Mouse (Mus musculus) layer of hippocampus, adult 11-12 months (tissue): ENCODE data around the gene Abca1.

Source experiments
- DNase-seq: peaks from one replicate; pipeline ENCODE4 v3.0.0; 2022; ENCODE audit warnings: low spot score

Gene Abca1

GRCm38 (mm10) chr4:53159767-53160166 is at the start of gene Abca1:
Gene Abca1 (minus strand): TSS chr4:53159895.
- DNase-seq = peak; percentile 93

GRCm38 (mm10) chr4:53204482-53204881 is 44.8 kb upstream of the Abca1 start:
- no peak for DNase-seq

- DNase-seq = peak; percentile 40
These were observed 44.1 kb upstream of the Abca1 start for GRCm38 (mm10) chr4:53203595-53204400.

- DNase-seq = no peak
These were observed 40.6 kb upstream of the Abca1 start for GRCm38 (mm10) chr4:53200276-53200675.

GRCm38 (mm10) chr4:53197842-53198241 is 38.1 kb upstream of the Abca1 start:
- DNase-seq = no peak

- DNase-seq = peak; percentile 93
These were observed 36.5 kb upstream of the Abca1 start for GRCm38 (mm10) chr4:53196058-53196771.

GRCm38 (mm10) chr4:53187071-53187470 is 27.4 kb upstream of the Abca1 start:
- DNase-seq = peak; percentile 47

GRCm38 (mm10) chr4:53186573-53186972 is 26.9 kb upstream of the Abca1 start:
- DNase-seq = no peak

- no peak for DNase-seq
These were observed 26.4 kb upstream of the Abca1 start for GRCm38 (mm10) chr4:53186141-53186540.

- DNase-seq = no peak
These were observed 21.8 kb upstream of the Abca1 start for GRCm38 (mm10) chr4:53181479-53181878.

GRCm38 (mm10) chr4:53179308-53179820 is 19.7 kb upstream of the Abca1 start:
- no peak for DNase-seq

- no peak for DNase-seq
These were observed 18.8 kb upstream of the Abca1 start for GRCm38 (mm10) chr4:53178489-53178888.

- DNase-seq = no peak
These were observed 18.0 kb upstream of the Abca1 start for GRCm38 (mm10) chr4:53177696-53178095.

- no peak for DNase-seq
These were observed 15.2 kb upstream of the Abca1 start for GRCm38 (mm10) chr4:53174906-53175305.

- DNase-seq = no peak
These were observed 10.7 kb upstream of the Abca1 start for GRCm38 (mm10) chr4:53170403-53170802.

- no peak for DNase-seq
These were observed 5.5 kb upstream of the Abca1 start for GRCm38 (mm10) chr4:53165231-53165630.

- no peak for DNase-seq
These were observed 519 bp downstream of the Abca1 start for GRCm38 (mm10) chr4:53159176-53159575.

- peak; percentile 84 for DNase-seq
These were observed 1.1 kb downstream of the Abca1 start for GRCm38 (mm10) chr4:53158634-53159033.

- DNase-seq = no peak
These were observed 4.2 kb downstream of the Abca1 start for GRCm38 (mm10) chr4:53155471-53155870.

- DNase-seq = no peak
These were observed 6.0 kb downstream of the Abca1 start for GRCm38 (mm10) chr4:53153711-53154110.

GRCm38 (mm10) chr4:53153061-53153460 is 6.6 kb downstream of the Abca1 start:
- DNase-seq = no peak

- DNase-seq = no peak
These were observed 7.0 kb downstream of the Abca1 start for GRCm38 (mm10) chr4:53152655-53153054.

- DNase-seq = no peak
These were observed 9.2 kb downstream of the Abca1 start for GRCm38 (mm10) chr4:53150516-53150915.
